Mouse (Mus musculus) embryonic facial prominence, embryonic 14.5 days (tissue): ENCODE measurements around the gene Pde3b. TPM values are rescaled to one million over a fixed set of nuclear protein-coding genes. Genes with fewer than 3 reads are reported as not detected.
"Not testable (repeated sequence)": the region's sequence is repeated elsewhere in the genome, so short reads cannot be mapped to it uniquely, and the experiment has no call there.

ENCODE experiments used
- ATAC-seq: fragments of 200-750 bp; cut with Nextera tagmentation; 2 replicates; pipeline ENCODE4 v1.8.0; 2017; ENCODE audit warnings: low read depth, moderate number of reproducible peaks, moderate TSS enrichment
- DNase-seq: peaks from one replicate; pipeline ENCODE4 v3.0.0-alpha.2; 2015; ENCODE audit warnings: low spot score
- H3K27ac ChIP-seq: fragments of 300-500 bp; sonication (generic); replicated peaks from 2 replicates; pipeline ENCODE4 v1.5.1; 2014; ENCODE audit warnings: low read depth, mild to moderate bottlenecking, low read length, moderate library complexity
- H3K27me3 ChIP-seq: fragments of 300-500 bp; sonication (generic); replicated peaks from 2 replicates; pipeline ENCODE4 v1.6.1; 2014; ENCODE audit warnings: low read length; ENCODE audit not compliant: control insufficient read depth, insufficient read depth
- H3K36me3 ChIP-seq: fragments of 300-500 bp; sonication (generic); 2 replicates; pipeline ENCODE4 v1.6.1; 2014; ENCODE audit warnings: low read length, mixed read lengths; ENCODE audit not compliant: control insufficient read depth, insufficient read depth
- H3K4me1 ChIP-seq: fragments of 300-500 bp; sonication (generic); 2 replicates; pipeline ENCODE4 v1.6.1; 2014; ENCODE audit warnings: antibody characterized with exemption, low read length; ENCODE audit not compliant: control insufficient read depth, insufficient read depth
- H3K4me2 ChIP-seq: fragments of 300-500 bp; sonication (generic); 2 replicates; pipeline ENCODE4 v1.6.1; 2014; ENCODE audit warnings: low read depth, mild to moderate bottlenecking, low read length, moderate library complexity, mixed read lengths
- H3K4me3 ChIP-seq: fragments of 300-500 bp; sonication (generic); 2 replicates; pipeline ENCODE4 v1.5.1; 2014; ENCODE audit warnings: low read depth, mild to moderate bottlenecking, low read length
- H3K9ac ChIP-seq: fragments of 300-500 bp; sonication (generic); 2 replicates; pipeline ENCODE4 v1.6.1; 2014; ENCODE audit warnings: low read depth, mild to moderate bottlenecking, low read length, moderate library complexity, mixed read lengths
- H3K9me3 ChIP-seq: fragments of 300-500 bp; sonication (generic); 2 replicates; pipeline ENCODE4 v1.6.1; 2016; ENCODE audit warnings: low read length; ENCODE audit not compliant: control insufficient read depth
- WGBS: fragments of 180-500 bp; shearing (Covaris S2); extraction: QIAGEN DNeasy Blood & Tissue Kit; methylation state at CpG from one replicate; pipeline ENCODE4 v1.1.7; 2014; 5-methylcytosine and 5-hydroxymethylcytosine counted together
- polyA plus RNA-seq: library from polyadenylated mRNA; unstranded; fragments of >200 nt; fragmentation: Nextera tagmentation; extraction: Ambion mirVana; gene quantifications from 2 replicates; pipeline ENCODE4 v1.2.1, GENCODE M21; 2014

Pde3b gene
- polyA plus RNA-seq, 1 experiment from 2014 or later: 7.2 TPM

DNA sequence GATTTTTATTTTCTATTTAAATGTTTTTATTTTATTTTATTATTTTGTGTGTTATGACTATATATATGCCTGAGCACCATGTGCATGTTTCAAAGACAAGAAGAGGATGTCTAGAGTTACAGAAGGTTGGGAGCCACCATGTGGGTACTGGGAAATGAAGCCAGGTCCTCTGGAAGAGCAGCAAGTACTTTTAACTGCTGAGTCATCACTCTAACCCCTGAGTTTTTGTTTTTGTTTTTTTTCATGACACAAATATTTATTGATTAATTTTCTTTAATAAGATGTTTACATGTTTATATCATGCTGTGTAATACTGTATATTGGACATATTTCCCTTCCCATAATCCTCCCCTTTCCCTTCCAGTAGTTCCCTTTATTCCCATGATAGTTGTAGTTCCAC is 77.5 kb downstream of the Pde3b start:
- ATAC-seq (no peak), DNase-seq (no peak)
- Histone ChIP-seq H3K9ac (no peak overlapping the region), H3K4me2 (no peak overlapping the region), H3K4me1 (no peaks in the 10 kb centered on the region), H3K4me3 (no peak overlapping the region), H3K27ac (no peak overlapping the region), H3K9me3 (no peaks in the 10 kb centered on the region), H3K36me3 (no peaks in the 10 kb centered on the region), H3K27me3 (no peaks in the 10 kb centered on the region)

DNA sequence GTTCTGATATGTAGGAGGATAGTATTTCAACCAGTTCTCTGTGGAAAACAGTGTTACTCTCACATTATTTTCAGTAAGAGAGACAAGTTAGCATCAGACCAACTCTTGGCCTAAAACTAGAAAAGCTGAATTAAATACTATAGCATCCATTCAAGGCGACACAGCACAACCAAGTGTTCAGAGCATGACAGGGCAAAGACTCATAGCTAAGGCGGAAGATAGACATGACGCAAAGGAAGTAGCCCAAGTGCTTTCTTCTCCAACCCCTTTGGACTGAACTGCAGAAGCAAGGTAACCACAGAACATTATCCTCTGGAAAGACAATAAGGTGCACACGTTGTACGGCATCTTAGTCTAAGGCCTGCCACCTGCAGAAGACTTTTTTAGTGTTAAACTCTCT is 79.0 kb downstream of the Pde3b start:
- Histone ChIP-seq H3K9me3 (no peaks in the 10 kb centered on the region), H3K36me3 (no peaks in the 10 kb centered on the region), H3K4me2 (no peak overlapping the region), H3K27ac (no peak overlapping the region), H3K9ac (no peak overlapping the region), H3K4me3 (no peak overlapping the region), H3K27me3 (no peaks in the 10 kb centered on the region), H3K4me1 (no peaks in the 10 kb centered on the region)
- ATAC-seq (no peak), DNase-seq (no peak)
- 92% methylated on average over 5 of the region's 5 CpGs for WGBS

DNA sequence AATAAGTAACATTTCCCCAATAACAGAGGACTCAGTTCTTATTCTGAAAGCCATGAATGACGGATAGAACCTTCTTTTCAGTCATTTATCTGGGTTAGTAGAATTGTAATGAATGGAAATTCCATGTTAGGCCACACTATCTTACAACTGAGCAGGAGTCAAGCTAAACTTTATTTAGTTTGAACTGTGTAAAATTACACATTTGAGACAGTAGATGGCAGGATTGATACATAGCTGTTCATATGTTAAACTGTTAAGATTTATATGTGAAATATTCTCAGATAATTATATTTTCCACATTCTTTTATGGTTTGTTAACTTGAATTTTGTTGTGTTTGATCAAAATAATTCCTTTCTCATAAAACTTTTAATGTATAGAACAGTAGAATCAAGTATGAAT is 84.2 kb downstream of the Pde3b start:
- H3K4me1 ChIP-seq: no peaks in the 10 kb centered on the region
- DNase-seq (peak; percentile 34), ATAC-seq (no peak)
- no peak overlapping the region for H3K4me2 ChIP-seq
- H3K9ac ChIP-seq: no peak overlapping the region
- no peaks in the 10 kb centered on the region for H3K36me3 ChIP-seq
- H3K9me3 ChIP-seq: no peaks in the 10 kb centered on the region
- H3K27ac ChIP-seq: no peak overlapping the region
- no peaks in the 10 kb centered on the region for H3K27me3 ChIP-seq
- H3K4me3 ChIP-seq: no peak overlapping the region
- WGBS: 83% methylated on average over 1 of the region's 1 CpGs

DNA sequence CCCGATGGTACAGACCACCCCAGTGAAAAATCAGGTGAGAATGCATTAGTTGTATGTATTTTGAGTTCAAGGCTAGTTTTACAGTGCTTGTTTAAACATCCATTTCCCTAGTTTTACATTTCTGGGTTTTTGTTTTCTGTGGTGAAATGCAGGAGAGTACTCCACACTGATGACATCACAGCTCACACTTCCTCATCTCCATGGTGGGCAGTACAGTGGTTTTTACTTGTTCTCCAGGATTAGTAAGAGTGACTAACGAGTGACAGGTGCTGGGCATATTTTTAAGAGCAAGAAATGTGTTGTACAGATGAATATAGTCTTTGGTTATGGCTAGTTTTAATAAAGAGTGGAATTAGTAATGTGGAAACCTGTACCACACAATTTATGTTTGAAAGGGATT is 93.8 kb downstream of the Pde3b start:
- Histone ChIP-seq H3K9ac (no peak overlapping the region), H3K9me3 (no peaks in the 10 kb centered on the region), H3K4me2 (no peak overlapping the region), H3K27me3 (no peaks in the 10 kb centered on the region), H3K4me3 (no peak overlapping the region), H3K27ac (no peak overlapping the region), H3K36me3 (no peaks in the 10 kb centered on the region), H3K4me1 (no peaks in the 10 kb centered on the region)
- no peak for DNase-seq
- 80% methylated on average over 2 of the region's 2 CpGs for WGBS
- ATAC-seq: no peak

DNA sequence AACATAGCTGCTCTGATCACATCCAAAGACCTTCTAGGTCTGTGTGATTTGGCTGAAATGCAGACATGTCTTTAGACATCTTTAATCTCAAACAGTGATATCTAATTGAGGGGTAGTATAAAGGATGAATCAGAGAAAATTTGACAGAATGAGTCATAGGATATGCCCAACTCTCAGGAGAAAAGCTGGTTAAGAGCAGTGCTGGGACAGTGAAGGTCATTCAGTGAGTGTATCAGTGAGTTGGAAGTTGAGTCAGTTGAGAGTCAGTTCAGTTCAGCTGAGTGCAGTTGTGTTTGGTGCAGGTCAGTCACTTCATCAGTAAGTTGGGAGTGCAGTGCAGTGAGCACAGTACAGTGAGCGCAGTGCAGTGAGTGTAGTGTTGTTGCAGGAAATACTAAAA is 105.0 kb downstream of the Pde3b start:
- WGBS: 100% methylated on average over 1 of the region's 1 CpGs
- ATAC-seq (no peak), DNase-seq (no peak)
- Histone ChIP-seq H3K9me3 (no peaks in the 10 kb centered on the region), H3K4me3 (no peak overlapping the region), H3K27me3 (no peaks in the 10 kb centered on the region), H3K4me2 (no peak overlapping the region), H3K4me1 (no peaks in the 10 kb centered on the region), H3K36me3 (no peaks in the 10 kb centered on the region), H3K27ac (no peak overlapping the region), H3K9ac (no peak overlapping the region)

DNA sequence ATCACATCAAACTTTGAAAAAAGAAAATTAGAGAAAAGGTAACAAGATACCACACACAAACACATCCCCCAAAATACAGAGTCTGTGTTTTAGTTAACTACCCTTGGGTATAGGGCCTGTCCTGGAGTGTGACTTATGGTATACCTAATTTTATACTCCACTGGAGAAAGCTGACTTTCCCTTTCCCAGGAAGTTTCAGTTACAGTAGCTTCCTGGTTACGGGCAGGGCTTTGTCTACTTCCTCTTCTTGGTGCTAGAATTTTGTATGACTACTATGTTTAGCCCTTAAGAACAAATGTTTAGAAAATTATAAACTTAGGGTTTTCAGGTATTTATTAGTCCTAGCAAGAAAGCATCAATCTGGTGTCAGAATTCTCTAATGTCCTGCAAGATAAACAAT is 111.2 kb downstream of the Pde3b start:
- WGBS: 82% methylated on average over 1 of the region's 1 CpGs
- DNase-seq: no peak
- H3K4me1 ChIP-seq: no peaks in the 10 kb centered on the region

DNA sequence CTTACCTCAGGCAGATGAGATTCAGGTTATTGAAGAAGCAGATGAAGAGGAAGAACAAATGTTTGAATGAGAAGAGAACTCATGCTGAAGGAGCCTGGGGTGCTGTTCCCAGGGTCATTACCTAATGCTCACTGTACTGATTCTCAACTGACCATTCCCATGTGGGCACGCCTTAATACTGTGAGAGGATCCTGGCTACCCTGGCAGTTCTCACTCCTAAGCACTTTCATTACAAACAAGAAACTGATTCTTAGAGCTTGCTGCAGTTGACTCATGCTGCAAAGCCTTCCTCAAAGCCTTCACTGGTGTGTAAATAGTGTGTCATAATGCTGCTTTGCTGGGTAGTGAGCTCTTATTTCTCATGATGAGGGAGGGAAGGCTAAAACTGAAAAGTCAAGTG is 121.1 kb downstream of the Pde3b start:
- Histone ChIP-seq H3K27me3 (no peaks in the 10 kb centered on the region), H3K4me1 (no peaks in the 10 kb centered on the region), H3K27ac (no peak overlapping the region), H3K36me3 (peaks cover 10% of the 10 kb centered on the region), H3K9me3 (no peaks in the 10 kb centered on the region), H3K4me3 (no peak overlapping the region), H3K9ac (no peak overlapping the region), H3K4me2 (no peak overlapping the region)
- ATAC-seq: no peak
- no peak for DNase-seq
- WGBS: 90% methylated on average over 1 of the region's 1 CpGs

More for the DNA sequence above, 111.2 kb downstream of the Pde3b start:
- H3K27ac ChIP-seq: no peak overlapping the region
- H3K9ac ChIP-seq: no peak overlapping the region
- no peaks in the 10 kb centered on the region for H3K36me3 ChIP-seq
- no peak overlapping the region for H3K4me2 ChIP-seq
- H3K9me3 ChIP-seq: no peaks in the 10 kb centered on the region
- H3K4me3 ChIP-seq: no peak overlapping the region
- ATAC-seq: no peak
- H3K27me3 ChIP-seq: no peaks in the 10 kb centered on the region

DNA sequence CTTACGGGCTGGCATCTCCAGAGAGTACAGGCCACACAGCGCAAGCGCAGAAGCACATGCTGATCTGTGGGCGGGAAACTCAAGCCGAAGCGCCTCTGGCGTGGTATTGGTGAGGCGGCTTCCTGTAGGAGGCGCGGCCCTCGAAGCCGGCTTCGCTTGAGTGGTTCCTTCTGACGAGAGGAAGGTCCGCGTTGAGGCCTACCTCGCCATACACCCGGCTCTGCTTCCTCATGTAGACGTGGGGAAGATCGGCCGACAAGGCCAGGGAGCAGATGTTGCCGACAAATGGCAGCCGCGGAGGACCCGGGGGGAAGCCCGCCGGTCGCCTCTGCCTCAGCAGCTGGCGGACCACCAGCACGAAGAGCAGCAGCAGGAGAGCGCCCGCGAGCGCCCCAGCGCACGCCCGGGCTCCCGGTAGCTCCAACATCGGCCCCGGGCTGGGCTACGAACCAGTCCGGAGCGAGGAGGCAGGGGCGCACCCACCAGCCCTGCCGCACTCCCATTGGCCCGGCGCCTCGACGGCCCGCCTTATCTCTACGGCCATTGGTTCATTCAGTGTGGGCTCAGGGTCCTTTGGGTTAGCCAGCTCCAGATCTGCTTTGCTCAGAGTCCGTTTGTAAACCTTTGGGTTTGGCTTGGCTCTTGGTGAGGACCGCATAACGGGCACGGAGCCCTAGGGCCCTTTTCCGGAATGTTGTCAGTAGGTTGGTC is 147.6 kb downstream of the Pde3b start, which contains the start of gene Cyp2r1:
TSS of gene Cyp2r1 (minus strand) at position 442 of the 711 bp plus-strand sequence.
- no peaks in the 10 kb centered on the region for H3K36me3 ChIP-seq
- H3K4me2 ChIP-seq: peak within 1 kb of the TSS; percentile 74

DNA sequence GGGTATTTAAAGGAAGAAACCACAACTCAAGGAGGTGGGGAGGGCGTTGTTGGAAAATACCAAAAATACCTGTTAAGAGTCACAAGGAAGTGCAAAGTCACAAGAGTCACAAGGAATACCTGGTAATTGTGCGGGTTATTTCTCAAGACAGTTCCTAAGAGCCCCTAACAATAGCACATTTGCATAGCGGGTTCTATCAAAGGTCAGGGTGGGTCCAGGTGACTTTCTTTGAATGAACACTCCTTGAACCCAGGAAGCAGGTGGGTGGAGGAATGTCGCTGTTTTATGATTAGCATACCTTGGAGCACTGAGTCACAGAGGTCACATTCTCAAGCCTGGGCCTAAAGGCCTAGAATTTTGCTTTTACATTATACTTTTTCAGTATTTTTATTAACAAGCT is 158.8 kb downstream of the Pde3b start:
- H3K36me3 ChIP-seq, H3K4me1 ChIP-seq, H3K27me3 ChIP-seq, H3K4me3 ChIP-seq, ATAC-seq, H3K27ac ChIP-seq, H3K4me2 ChIP-seq, H3K9ac ChIP-seq, H3K9me3 ChIP-seq, DNase-seq: not testable (repeated sequence)
- WGBS: 88% methylated on average over 4 of the region's 4 CpGs

More for the DNA sequence above, 147.6 kb downstream of the Pde3b start, which contains the start of gene Cyp2r1:
- H3K27ac ChIP-seq: peak within 1 kb of the TSS; percentile 92
- H3K4me1 ChIP-seq: no peaks in the 10 kb centered on the region
- ATAC-seq (peak; percentile 100), DNase-seq (peak; percentile 97)
- 2% methylated on average over 43 of the region's 56 CpGs for WGBS
- H3K9me3 ChIP-seq: 0 out of 2 replicates have a peak, but pooled peaks cover 6% of the 10 kb centered on the region
- no peaks in the 10 kb centered on the region for H3K27me3 ChIP-seq
- H3K4me3 ChIP-seq: peak within 1 kb of the TSS; percentile 56
- H3K9ac ChIP-seq: peak within 1 kb of the TSS; percentile 73
